Mouse (Mus musculus) liver, adult (tissue): ENCODE results near the gene Plpp3.

ENCODE experiments used
- GATA4 ChIP-seq: IDR thresholded peaks from 2 replicates; pipeline ENCODE4 v1.6.1; 2014; ENCODE audit warnings: mild to moderate bottlenecking, low read length; ENCODE audit not compliant: insufficient replicate concordance

The Plpp3 gene

GRCm38 (mm10) chr4:105157276-105158168 is at the start of gene Plpp3:
TSS of gene Plpp3 (plus strand) at chr4:105157347.
- peak; percentile 46; the same call in 1 of the 2 replicates for TF ChIP-seq GATA4

GRCm38 (mm10) chr4:105107943-105108640 is 49.1 kb upstream of the Plpp3 start:
- no peak for TF ChIP-seq GATA4

GRCm38 (mm10) chr4:105108641-105109198 is 48.4 kb upstream of the Plpp3 start:
- no peak for TF ChIP-seq GATA4

GRCm38 (mm10) chr4:105109199-105109989 is 47.8 kb upstream of the Plpp3 start, which contains the start of gene Prkaa2:
TSS of gene Prkaa2 (minus strand) at chr4:105109890.
- TF ChIP-seq GATA4: no peak

- no peak for TF ChIP-seq GATA4
Measured at GRCm38 (mm10) chr4:105109990-105110683, 47.0 kb upstream of the Plpp3 start.

GRCm38 (mm10) chr4:105110684-105111035 is 46.5 kb upstream of the Plpp3 start:
- no peak for TF ChIP-seq GATA4

GRCm38 (mm10) chr4:105111770-105112169 is 45.4 kb upstream of the Plpp3 start:
- no peak for TF ChIP-seq GATA4

GRCm38 (mm10) chr4:105113042-105113441 is 44.1 kb upstream of the Plpp3 start:
- no peak for TF ChIP-seq GATA4

- no peak for TF ChIP-seq GATA4
Measured at GRCm38 (mm10) chr4:105113468-105113867, 43.7 kb upstream of the Plpp3 start.

- TF ChIP-seq GATA4: no peak
Measured at GRCm38 (mm10) chr4:105121081-105121480, 36.1 kb upstream of the Plpp3 start.

- TF ChIP-seq GATA4: no peak
Measured at GRCm38 (mm10) chr4:105122429-105122828, 34.7 kb upstream of the Plpp3 start.

GRCm38 (mm10) chr4:105129212-105129611 is 27.9 kb upstream of the Plpp3 start:
- no peak for TF ChIP-seq GATA4

GRCm38 (mm10) chr4:105131756-105132314 is 25.3 kb upstream of the Plpp3 start:
- no peak for TF ChIP-seq GATA4
